Mouse (Mus musculus) spleen, postnatal 10 days (tissue): ENCODE data around the gene Tnp1.
A peak's percentile ranks its signal among the peaks of the same experiment; 100 is the strongest.

Source experiments
- DNase-seq, 2 experiments: peaks; one replicate each; pipeline ENCODE4 v3.0.0; 2021 to 2022; ENCODE audit warnings: low spot score in 2 of 2

Gene Tnp1

DNA sequence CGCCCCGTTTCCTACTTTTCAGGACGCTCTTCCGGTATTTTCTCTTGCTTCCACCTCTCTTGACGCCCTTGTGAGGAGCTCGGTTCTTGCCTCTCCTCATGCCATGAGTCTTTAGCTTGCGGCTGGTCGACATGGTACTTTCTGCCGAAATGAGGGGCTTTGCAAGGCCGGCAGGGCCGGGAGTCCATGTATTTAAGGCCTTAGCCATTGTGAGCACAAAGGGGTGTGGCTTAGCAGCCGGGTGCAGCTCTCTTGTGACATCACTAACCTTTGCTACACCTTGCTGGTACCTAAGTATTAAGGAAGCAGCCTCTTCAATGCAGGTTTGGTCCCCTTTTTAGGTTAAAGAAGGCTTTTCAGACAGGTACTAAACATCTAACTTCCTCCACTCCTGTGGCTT lies at the start of gene Tnp1:
Gene Tnp1 (minus strand): TSS at position 179 of the 400 bp plus-strand sequence.
- no peak for DNase-seq

DNA sequence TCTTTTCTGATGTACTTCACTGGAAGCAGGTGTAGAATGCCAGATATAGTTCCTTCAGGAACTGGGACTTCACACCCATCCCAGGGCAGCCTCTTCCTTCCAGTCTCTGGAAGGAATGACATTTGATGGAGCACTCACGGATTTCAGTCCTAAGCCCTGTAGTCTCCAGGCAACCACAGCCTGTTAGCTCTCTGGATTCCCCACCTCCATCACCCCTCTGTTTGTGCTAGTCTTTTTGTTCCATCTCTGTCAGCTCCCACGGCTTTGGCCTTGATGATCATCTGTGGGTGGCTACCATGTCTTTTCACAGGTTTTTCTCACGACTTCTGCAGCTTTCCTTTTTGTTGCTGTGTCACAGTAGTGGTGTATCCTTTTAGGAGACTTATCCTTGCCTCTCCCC lies 48.6 kb upstream of the Tnp1 start:
- no peak for DNase-seq

DNA sequence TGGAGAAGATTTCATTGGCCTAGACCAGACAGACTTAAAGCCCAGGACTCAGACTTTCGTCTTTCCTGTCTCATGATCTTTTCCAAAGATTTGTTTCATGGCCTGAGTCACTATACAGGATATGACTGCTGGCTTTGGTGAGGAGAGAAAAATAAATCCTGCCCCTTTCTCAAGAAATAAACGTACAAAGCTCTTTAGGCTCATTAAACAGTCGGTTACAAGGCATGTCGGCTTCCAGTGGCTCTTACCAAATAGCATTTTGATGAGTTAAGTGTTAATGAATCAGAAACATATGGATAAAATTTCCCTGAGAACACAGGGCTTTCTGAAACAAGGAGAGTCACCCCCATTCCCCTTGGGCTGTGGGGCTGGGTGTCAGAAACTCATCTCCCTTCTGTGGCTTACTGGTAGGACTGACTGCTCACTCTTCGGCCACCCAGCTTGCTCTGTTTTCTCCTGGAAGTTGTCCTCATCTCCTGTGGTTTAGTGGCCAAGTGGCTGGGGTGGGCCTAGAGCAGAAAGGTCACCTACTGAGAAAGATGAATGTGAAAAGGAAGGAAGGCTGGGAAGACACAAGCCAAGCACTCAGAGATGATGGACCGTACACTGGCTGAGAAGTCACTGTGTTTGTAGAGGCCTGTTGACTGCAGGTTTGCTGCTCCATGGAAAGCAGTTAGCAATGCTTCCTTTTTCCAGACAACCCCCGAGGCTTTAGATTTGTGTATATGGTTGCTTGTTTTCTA lies 46.0 kb upstream of the Tnp1 start:
- no peak for DNase-seq

DNA sequence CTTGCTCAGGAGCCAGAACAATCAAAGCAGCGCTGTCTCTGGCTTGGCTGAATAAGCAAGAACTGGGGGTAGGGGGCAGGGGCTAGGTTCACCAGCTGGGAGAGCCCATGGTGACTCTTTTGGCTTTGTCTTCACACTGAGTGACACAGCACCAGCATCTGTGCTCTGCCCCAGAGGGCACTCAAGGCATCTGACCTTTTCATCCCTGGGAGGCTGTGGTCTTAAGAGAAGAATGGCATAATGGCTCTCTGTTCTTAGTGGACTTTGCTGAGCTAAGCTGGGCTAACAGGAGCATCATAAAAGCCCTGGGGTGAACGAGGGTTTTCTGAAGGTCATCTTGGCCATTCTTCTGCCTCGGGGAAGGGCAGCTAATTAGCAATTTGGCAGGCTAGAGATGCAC lies 44.6 kb upstream of the Tnp1 start:
- DNase-seq = no peak

DNA sequence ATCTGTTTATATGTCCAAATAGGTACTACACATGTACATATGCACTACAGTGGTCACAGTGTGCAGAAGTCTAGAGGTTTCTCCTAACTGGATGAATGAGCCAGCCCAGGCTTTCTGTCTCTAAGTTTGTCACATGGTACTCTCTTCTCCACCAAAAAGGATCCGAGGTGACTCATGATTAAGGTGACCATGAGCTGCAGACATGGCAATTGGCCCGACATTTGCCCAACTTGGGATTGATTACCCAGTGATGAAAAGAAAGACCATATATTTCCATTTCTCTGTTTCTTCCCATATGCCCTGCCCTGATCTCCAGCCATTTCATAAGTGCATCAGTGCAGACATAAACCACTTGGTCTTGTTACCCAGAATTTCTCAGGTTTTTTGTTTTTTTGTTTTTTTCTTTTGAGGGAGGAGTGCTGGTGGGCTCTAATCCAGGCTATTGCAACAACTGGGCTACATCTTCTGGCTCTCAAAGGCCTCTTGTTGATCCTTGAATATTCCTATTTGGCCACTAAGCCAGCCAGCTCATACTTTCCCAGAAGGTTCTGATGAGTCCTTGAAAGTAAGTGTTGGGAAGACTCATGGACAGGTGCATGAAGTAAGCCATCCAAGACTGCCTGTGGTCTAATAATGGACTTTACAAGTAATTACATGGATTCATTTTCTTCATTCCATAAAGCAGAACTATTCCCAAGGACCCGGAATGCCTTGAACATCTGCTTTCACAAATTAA lies 40.7 kb upstream of the Tnp1 start:
- DNase-seq = no peak

DNA sequence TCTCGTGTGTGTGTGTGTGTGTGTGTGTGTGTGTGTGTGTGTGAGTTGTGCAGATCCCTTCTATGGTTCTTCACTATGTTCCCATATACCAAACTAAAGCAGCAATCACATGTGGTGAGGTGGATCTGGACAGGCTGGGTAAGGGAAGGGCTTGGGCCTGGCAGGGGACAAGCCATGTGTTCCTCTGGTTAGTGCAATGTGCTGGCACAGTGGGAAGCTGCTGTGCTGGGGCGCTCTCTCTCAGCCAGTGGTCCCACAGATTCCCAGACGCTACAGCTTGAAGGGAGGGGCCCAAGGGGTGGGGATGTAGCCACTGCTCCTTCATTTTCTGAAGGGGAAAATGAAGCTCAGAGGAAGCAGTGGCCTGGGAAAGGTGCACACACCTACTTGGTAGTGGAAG lies 40.1 kb upstream of the Tnp1 start:
- no peak for DNase-seq

DNA sequence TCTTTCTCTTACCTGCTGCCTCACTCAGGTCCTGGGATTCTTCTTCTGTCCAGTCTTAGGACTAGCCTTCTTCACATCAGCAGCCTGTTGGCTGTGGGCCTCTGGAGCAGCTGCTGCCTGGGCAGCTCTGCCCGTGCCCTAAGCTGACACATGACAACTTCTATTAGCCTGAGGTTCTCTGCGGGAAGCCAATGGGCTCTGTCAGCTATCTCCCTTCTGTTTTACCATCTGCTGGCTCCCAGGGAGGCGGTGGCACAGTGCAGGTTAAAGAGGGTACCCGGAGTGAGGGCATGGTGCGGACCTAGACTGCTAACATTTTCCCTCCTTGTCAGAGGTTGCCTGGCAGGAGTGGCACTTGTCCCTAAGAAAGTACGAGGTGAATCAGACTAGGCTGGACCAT lies 39.5 kb upstream of the Tnp1 start:
- no peak for DNase-seq

DNA sequence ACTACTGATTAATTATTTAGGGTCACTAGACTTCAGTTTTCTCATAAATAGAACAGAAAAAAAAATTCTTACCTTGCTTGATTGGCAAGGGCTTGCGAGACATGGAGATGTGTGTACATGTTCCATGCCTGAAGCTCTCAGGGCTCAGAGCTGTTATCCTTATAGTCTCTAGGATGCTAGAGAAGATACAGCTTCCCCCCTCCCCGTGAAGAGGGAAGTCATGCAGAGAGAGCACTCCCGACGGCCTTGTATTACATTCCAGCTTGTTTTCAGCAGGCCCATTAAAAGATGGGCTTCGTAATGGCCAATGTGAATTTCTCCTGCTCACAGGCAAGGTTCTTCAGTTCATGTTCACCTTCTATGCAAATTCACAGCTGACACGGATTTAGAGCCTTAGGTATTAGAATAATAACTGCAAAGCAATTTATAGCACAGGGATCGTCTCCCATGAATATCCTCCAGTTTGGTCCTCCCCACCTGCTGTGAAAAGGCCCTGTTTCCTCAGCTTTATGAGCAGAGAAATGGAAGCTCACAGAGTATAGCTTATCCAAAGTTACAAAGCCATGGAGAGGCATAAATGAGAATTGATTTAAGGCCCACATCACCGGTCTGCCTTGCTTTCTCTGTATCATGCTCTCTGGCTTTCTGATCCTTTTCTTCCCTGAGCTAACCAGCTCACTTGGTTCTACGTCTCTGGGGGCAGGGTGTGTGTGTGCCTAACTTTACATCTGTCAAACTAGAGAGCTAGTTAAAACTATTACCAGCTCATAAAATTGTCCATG lies 38.0 kb upstream of the Tnp1 start:
- no peak for DNase-seq

DNA sequence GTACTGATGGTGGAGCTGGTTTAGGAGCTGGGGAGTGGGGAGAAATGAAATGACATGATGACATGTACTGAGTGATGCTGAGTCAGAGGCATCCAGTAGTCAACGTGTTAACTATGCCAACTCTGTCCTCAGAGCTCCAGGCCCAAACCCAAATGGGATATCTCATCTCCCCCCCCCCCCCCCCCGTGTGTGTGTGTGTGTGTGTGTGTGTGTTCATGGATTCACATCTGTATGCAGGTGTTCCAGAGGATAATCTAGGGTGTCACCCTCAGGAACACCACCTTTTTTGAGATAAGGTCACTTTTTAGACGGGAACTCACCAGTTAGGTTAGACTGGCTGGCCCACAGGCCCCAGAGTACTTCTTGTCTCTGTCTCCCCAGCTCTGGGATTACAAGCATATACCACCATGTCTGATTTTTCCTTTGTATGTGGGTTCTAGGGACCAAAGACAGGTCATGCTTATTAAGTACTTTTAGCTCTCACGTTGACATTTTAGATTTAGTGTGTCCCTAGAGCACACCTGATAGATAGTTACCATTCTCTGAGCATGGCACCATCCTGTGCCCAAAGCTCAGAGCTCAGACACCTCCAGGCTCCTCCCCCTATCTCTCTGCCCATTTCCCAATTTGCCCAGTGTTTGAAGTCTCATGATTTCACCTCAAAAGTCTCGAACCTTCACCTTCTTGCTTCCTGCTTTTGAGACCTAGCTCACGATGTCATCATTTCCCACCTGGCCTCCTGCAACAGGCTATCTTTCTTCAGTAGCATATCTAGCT lies 31.4 kb upstream of the Tnp1 start:
- DNase-seq = no peak

DNA sequence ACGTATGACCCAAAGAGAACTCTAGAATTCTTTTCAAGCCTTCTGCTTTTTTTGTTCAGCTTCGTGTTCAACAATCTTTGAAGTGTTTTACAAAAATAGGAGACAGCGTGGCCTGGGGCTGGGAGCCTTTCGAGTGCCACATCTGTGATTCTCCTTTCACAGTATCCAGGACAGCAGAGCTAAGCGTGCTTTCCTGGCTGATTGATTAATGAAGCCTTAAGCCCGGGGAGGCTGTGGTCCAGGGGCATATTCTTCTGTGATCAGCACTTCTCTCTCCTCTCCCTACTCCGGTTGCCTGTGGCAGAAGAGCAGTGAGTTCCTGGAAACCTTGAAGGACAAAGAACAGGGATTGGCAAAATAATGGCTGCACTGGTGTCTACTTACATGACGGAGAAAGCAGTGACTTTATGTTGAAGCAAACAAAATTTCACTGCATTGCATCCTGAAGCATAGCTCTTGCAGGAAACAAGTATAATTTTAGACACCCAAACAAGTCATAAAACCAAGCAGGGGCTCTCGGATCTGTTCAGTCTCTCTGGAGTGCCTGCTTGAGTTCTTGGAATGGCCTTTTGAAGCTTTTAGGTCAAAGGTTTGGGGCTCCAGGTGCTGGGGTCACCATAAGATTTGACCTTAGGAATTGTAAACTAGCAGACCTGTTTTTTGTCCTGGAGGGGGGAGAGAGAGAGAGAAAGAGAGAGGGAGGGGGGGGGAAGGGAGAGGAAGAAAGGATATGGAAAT lies 30.4 kb upstream of the Tnp1 start:
- DNase-seq = no peak

DNA sequence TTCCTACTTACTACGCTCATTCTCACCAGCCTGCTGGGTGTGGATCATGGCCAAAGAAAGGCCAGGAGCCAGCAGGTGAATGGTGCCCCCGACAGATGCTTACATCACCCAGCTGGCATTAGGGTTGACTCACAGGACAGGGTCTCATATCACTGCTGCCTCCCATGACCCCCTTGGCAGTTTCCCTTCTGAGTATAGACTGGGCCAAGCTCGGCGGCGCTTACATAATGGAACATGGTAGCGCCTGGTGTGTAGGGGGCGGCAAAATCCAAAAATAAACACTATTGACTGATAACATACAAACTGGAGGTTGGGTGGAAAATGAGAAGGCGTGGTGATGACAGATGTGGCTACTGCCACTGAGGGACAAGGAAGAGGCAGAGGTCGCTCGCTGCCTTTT lies 28.0 kb upstream of the Tnp1 start:
- no peak for DNase-seq

DNA sequence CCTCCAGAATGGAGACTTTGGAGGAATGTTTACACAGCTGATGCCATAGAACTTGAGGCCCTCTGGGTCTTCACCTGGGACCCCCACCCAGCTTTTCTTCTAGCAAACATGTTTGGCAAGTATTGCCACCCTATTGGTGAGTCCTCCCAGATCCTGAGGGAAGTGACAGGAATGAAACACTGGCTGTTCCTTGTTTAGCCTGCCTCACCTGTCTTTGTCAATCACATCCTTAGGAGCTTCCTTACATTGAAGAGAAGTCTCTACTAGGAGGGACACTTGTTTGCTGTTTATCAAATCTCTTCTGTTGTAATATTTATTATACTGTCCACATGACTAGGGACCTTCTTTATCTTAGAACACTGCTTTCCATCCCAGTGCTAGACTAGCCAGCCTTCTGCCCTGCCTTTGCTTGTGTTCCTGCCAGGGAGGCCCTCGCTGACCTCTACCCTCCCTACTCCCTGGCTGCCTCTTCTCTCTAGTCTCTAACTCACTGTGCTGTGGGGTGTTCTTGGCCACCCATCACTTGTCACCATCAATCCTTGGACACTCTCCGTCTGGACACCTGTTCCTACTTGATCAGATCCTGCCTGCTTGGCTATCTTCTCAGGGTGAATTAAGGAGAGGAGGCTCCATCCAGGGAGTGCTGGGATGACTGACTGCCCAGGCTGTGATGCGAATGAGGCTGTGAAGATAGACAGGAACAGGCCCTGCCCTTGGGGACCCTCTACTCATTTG lies 25.1 kb upstream of the Tnp1 start:
- no peak for DNase-seq

DNA sequence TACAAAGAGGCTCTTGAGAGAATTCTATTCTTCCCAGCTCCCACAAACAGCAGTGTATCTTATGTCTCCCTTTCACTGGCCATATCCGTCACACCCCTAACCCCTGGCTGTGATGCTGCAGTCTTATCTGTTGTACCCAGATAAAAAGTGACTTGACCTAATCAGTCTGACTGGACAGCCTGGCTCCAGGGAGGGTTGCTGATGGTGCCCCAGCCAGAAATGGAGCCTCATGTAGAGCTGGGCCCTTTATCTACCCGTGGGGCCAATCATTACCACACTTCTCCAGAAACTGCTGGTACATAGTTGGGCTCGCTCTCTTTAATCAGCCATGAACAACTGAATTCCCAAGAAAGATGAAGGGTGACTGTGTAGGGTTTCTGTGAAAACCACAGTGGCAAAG lies 22.8 kb upstream of the Tnp1 start:
- peak in 1 of 2 experiments; percentile 45 for DNase-seq

DNA sequence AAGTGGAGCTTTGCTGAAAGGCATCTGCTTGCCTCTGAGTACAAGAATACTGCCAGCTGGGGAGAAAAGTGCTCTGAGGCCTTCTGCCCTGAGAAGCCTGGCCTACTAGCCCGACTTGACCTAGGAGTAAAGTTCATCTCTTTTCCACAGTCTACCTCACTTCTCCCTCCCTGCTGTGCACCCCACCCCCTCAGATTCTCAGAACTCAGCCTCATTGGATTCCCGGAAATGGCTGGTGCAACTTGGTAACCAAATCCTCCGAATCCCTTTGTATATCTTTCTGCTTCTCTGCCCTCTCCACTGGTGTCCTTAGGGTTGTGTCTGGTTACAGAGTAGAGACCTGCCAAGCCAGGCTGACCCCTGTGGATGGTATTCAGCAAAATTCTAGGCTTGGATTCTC lies 20.8 kb upstream of the Tnp1 start:
- DNase-seq = no peak

DNA sequence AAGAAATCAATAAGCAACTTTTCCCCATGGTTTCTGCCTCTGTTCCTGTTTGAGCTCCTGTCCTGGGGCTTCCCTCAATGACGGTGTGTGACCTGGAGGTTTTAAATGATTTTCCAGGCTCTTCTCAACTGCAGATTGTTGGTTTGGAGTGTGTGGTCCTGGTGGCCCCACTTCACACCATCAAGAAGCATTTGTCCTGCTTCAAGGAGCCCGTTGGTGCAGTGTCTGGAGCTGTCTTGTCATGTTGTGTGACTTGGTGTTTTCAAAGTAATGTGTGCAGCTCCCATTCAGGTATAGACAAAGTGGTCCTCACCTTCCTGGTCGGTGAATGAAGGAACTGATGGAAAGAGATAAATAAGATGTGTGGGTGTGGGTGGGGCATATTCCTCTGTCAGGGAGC lies 20.0 kb upstream of the Tnp1 start:
- no peak for DNase-seq

DNA sequence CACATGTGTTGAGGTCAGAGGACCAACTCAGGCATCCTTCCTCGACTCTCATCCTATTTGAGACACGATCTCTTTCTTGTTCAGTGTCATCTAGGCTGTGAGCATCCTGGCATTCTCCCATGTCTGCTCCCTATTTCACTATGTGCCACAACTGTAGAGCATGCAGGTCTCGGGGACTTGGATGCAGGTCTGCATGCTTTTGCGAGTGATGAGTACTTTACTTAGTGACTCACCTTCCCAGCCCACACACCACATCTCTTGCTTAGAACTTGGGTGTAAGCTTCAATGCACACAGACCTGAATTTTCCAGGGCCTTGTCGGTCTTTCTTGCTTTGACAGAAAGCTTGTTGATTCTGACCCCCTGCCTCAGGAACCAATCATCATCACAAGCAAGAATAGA lies 16.8 kb upstream of the Tnp1 start:
- DNase-seq = no peak

DNA sequence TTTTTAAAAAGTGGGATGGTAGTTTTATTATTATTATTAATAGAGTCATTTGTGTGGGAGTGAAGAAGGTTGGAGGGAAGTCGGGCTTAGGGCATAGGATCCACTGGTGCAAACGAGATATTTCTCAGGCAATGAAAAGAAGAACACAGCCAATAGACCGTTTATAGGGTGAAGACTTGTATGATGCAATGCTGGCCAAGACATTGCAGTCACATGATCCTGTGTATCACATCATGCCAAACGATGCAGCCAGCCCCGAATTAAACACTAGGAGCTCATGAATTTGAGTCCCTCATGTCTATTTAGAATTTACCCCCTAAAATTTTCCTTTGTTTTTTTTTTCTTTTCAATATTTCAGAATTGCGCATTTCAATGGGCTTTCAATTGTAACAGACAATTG lies 13.0 kb upstream of the Tnp1 start:
- DNase-seq = no peak

DNA sequence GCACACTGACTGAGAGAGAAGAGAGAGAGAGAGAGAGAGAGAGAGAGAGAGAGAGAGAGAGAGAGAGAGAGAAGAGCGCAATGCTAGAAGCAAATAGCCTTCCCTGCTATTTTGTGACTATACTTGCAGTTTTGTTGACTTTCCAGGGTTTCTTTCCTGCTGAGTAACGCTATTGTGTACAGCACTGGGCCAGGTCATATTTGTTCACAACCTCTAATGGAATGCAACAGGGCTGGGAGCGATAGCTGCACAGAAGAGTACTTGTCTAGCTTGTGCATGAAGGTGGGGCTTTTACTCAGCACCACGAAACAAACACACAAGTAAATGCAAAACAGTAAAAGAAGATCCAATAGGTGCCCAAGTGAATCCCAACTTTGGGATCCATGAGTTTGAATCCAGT lies 11.7 kb upstream of the Tnp1 start:
- DNase-seq = no peak

DNA sequence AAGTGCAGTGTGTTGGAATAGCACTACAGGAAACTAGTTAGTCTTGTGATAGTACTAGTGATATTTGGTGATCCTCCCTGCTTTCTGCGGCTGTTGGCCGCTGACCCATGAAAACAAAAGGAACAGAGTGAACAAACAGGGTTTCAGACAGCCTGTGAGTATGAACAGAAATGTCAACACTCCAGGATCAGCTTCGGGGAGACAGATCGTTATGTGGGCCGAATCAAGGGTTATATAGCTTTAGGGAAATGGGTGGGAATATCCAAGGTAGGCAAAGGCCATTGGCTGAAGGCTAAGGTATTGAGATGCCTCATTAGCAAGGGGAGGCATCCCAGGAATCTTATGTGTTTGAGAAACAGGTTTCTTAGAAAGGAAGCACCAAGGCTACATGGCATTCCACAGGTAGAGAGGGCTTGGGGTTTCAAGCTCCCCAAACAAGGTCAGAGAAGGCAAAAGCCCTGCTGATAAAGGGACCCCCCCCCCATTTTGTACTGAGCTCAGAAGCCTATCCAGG lies 11.1 kb upstream of the Tnp1 start:
- no peak for DNase-seq

DNA sequence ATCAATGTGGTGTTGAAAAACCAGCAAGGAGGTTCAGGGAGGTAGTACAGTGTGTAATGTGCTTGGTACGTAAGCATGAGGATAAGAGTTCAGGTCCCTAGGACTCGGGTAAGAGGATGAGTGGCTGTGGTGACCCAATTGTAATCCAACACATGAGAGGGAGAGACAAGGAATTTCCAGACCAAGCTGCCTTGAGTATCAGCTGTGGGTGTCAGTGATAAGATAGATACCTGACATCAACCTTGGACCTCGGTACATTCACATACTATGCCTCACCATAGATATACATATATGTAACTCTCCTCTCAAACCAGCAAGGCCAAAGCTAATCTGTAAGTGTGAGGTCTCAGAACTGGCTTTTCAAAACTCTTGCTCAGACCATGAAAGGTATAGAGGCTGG lies 10.4 kb upstream of the Tnp1 start:
- DNase-seq = no peak
